In the genomic region with DNA sequence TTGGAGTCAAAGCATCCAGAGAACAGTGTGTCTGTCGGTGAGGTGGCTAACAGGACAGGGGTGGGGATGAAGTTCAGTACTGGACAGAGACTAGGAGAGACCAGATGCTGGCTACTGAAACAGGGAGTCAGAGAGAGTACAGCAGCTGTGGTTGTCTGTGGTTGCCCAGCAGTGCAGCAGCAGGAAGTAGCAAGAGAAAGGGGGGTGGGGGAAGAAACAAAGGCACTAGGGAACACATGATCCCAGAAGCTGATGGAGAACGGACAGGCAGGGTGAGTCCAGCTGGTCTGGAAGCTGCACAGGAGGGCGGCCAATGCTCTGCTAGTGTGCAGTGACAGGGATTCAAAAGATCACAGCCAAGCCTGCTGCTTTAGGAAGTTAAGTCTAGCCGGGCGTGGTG, we compare ENCODE assay signal across 11 mouse cellular contexts.
A peak's percentile ranks its signal among the peaks of the same experiment; 100 is the strongest.
DNase-seq lines count a peak whose midpoint lies in the region; ATAC-seq lines count a peak whose summit lies in the region.
"Had no signal": no experiment of that assay in that cellular context is flagged by ENCODE, and none has a peak within 500 bp of the region (broad histone marks: within the 10 kb centered on the region; RNA-seq: fewer than 3 reads in every experiment).

No protein-coding gene starts in this region.

- peak; percentile 19; the same call in 1 of the 2 replicates for ATAC-seq in embryonic facial prominence, embryonic 15.5 days (ENCODE audit: insufficient number of reproducible peaks, low FRiP score, low TSS enrichment, low read depth)
- peak; percentile 36; the same call in 1 of the 2 replicates for ATAC-seq in limb, embryonic 13.5 days (ENCODE audit: low FRiP score, low read depth)
- ATAC-seq: forebrain, embryonic 15.5 days had no signal

- peak; percentile 25 for DNase-seq in kidney, postnatal 10 days
- no peak for DNase-seq in kidney, postnatal 4 days
- DNase-seq in ZHBTc4 (ENCODE audit: low read depth, low spot score): peak; percentile 16
- DNase-seq in layer of hippocampus, postnatal 36 days: no peak
- no peak for DNase-seq in right cerebral cortex, adult 2 months (ENCODE audit: low spot score in 2 of 2)
- no peak for DNase-seq in natural killer cell, adult 2 months (ENCODE audit: low spot score in 2 of 2)
- DNase-seq: kidney, adult 9 months had no signal

- H3K4me2 ChIP-seq in embryonic facial prominence, embryonic 15.5 days (replicated peaks): no peak overlapping the region
- no peak overlapping the region for H3K4me2 ChIP-seq in limb, embryonic 13.5 days (replicated peaks)
- H3K4me2 ChIP-seq: forebrain, embryonic 15.5 days; heart, embryonic 15.5 days had no signal

- no peaks in the 10 kb centered on the region for H3K9me3 ChIP-seq in embryonic facial prominence, embryonic 15.5 days (replicated peaks)
- H3K9me3 ChIP-seq in limb, embryonic 13.5 days: no peaks in the 10 kb centered on the region
- H3K9me3 ChIP-seq: forebrain, embryonic 15.5 days; heart, embryonic 15.5 days had no signal

- H3K36me3 ChIP-seq in embryonic facial prominence, embryonic 15.5 days: no peaks in the 10 kb centered on the region
- no peaks in the 10 kb centered on the region for H3K36me3 ChIP-seq in limb, embryonic 13.5 days
- H3K36me3 ChIP-seq: forebrain, embryonic 15.5 days; heart, embryonic 15.5 days had no signal

- no peak overlapping the region for H3K4me3 ChIP-seq in embryonic facial prominence, embryonic 15.5 days (replicated peaks)
- no peak overlapping the region for H3K4me3 ChIP-seq in limb, embryonic 13.5 days
- H3K4me3 ChIP-seq: forebrain, embryonic 15.5 days; heart, embryonic 15.5 days had no signal

- WGBS in embryonic facial prominence, embryonic 15.5 days: 26% methylated on average over 5 of the region's 5 CpGs
- WGBS in limb, embryonic 13.5 days: 35% methylated on average over 5 of the region's 5 CpGs

- no peak overlapping the region for H3K27ac ChIP-seq in embryonic facial prominence, embryonic 15.5 days (replicated peaks)
- H3K27ac ChIP-seq in limb, embryonic 13.5 days: no peak overlapping the region
- H3K27ac ChIP-seq: forebrain, embryonic 15.5 days; heart, embryonic 15.5 days had no signal

- no peak overlapping the region for H3K9ac ChIP-seq in embryonic facial prominence, embryonic 15.5 days
- H3K9ac ChIP-seq in limb, embryonic 13.5 days: no peak overlapping the region
- H3K9ac ChIP-seq: forebrain, embryonic 15.5 days; heart, embryonic 15.5 days had no signal

- H3K27me3 ChIP-seq in embryonic facial prominence, embryonic 15.5 days: no peaks in the 10 kb centered on the region
- H3K27me3 ChIP-seq in limb, embryonic 13.5 days: no peaks in the 10 kb centered on the region
- H3K27me3 ChIP-seq: forebrain, embryonic 15.5 days; heart, embryonic 15.5 days had no signal

- H3K4me1 ChIP-seq in embryonic facial prominence, embryonic 15.5 days: 0 out of 2 replicates have a peak, but pooled peaks cover 4% of the 10 kb centered on the region
- peaks cover 4% of the 10 kb centered on the region for H3K4me1 ChIP-seq in limb, embryonic 13.5 days
- H3K4me1 ChIP-seq: forebrain, embryonic 15.5 days; heart, embryonic 15.5 days had no signal

Comparison
In these comparisons a context has a peak if more than half of its experiments do, and no peak if none do; other contexts are left out.
1. DNase-seq: peak in kidney, postnatal 10 days (single experiment) and ZHBTc4 (single experiment); none in kidney, postnatal 4 days (0 of 2), layer of hippocampus, postnatal 36 days (0 of 2), right cerebral cortex, adult 2 months (0 of 2) and natural killer cell, adult 2 months (0 of 2).